Mouse (Mus musculus) heart, embryonic 13.5 days (tissue): Measurements from ENCODE around the gene Mtmr14. TPM values are rescaled to one million over a fixed set of nuclear protein-coding genes. Genes with fewer than 3 reads are reported as not detected.

Source experiments
- ATAC-seq: fragments of 200-750 bp; cut with Nextera tagmentation; 2 replicates; pipeline ENCODE4 v1.8.0; 2017; ENCODE audit warnings: moderate TSS enrichment; ENCODE audit not compliant: insufficient number of reproducible peaks, low FRiP score, low TSS enrichment; ENCODE audit errors: extremely low read depth
- H3K27ac ChIP-seq: fragments of 300-500 bp; sonication (generic); replicated peaks from 2 replicates; pipeline ENCODE4 v1.5.1; 2015; ENCODE audit warnings: moderate library complexity, mild to moderate bottlenecking, inconsistent platforms
- H3K27me3 ChIP-seq: fragments of 300-500 bp; sonication (generic); replicated peaks from 2 replicates; pipeline ENCODE4 v1.6.1; 2015; ENCODE audit warnings: mild to moderate bottlenecking, inconsistent platforms
- H3K36me3 ChIP-seq: fragments of 300-500 bp; sonication (generic); 2 replicates; pipeline ENCODE4 v1.6.1; 2015; ENCODE audit warnings: mild to moderate bottlenecking, inconsistent platforms
- H3K4me1 ChIP-seq: fragments of 300-500 bp; sonication (generic); 2 replicates; pipeline ENCODE4 v1.6.1; 2015; ENCODE audit warnings: inconsistent platforms
- H3K4me2 ChIP-seq: fragments of 300-500 bp; sonication (generic); 2 replicates; pipeline ENCODE4 v1.6.1; 2015; ENCODE audit warnings: inconsistent platforms, mild to moderate bottlenecking, moderate library complexity
- H3K4me3 ChIP-seq: fragments of 300-500 bp; sonication (generic); 2 replicates; pipeline ENCODE4 v1.5.1; 2015; ENCODE audit warnings: moderate library complexity, mild to moderate bottlenecking, inconsistent platforms
- H3K9ac ChIP-seq: fragments of 300-500 bp; sonication (generic); 2 replicates; pipeline ENCODE4 v1.6.1; 2015; ENCODE audit warnings: inconsistent platforms, mild to moderate bottlenecking, moderate library complexity
- H3K9me3 ChIP-seq: fragments of 300-500 bp; sonication (generic); 2 replicates; pipeline ENCODE4 v1.6.1; 2016; ENCODE audit warnings: inconsistent platforms
- WGBS: fragments of 180-500 bp; shearing (Covaris S2); methylation state at CpG from one replicate; pipeline ENCODE4 v1.1.7; 2015; ENCODE audit warnings: mixed read lengths; 5-methylcytosine and 5-hydroxymethylcytosine counted together
- polyA plus RNA-seq: library from polyadenylated mRNA; unstranded; fragments of >200 nt; fragmentation: Nextera tagmentation; extraction: Ambion mirVana; gene quantifications from 2 replicates; pipeline ENCODE4 v1.2.1, GENCODE M21; 2015

The Mtmr14 gene
- polyA plus RNA-seq, 1 experiment from 2014 or later = 23.6 TPM

DNA sequence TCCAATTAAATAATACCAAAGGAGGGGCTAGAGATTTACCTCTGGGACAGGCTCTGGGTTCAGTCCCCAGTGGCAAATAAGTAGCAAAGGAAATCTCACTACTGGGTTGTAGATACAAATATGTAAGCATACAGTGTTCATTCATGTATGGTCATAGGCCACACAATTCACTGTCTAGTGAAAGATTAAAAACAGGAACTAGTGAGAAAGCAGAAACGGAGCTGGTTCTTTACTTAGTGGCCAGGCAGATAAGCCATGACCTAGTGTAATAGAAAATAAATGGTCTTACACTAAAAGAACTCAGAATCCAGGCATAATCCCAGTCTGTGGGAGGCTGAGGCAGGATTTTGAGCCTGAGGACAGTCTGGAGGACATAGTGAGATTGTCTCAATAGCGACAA lies 7.9 kb downstream of the Mtmr14 start:
- 81% methylated on average over 2 of the region's 2 CpGs for WGBS

GRCm38 (mm10) chr6:113250786-113251185 lies 13.1 kb downstream of the Mtmr14 start:
- no peak overlapping the region for H3K4me2 ChIP-seq
- WGBS = 56% methylated on average over 5 of the region's 5 CpGs
- no peak for ATAC-seq
- H3K27ac ChIP-seq = no peak overlapping the region
- no peaks in the 10 kb centered on the region for H3K27me3 ChIP-seq
- peaks cover 65% of the 10 kb centered on the region for H3K36me3 ChIP-seq
- H3K9me3 ChIP-seq = no peaks in the 10 kb centered on the region
- H3K9ac ChIP-seq = no peak overlapping the region
- H3K4me1 ChIP-seq = peaks cover 8% of the 10 kb centered on the region
- H3K4me3 ChIP-seq = no peak overlapping the region

More for the DNA sequence above, 7.9 kb downstream of the Mtmr14 start:
- Histone ChIP-seq H3K36me3 (peaks cover 51% of the 10 kb centered on the region), H3K27ac (no peak overlapping the region), H3K9me3 (no peaks in the 10 kb centered on the region), H3K4me1 (no peaks in the 10 kb centered on the region), H3K4me2 (no peak overlapping the region), H3K27me3 (no peaks in the 10 kb centered on the region), H3K4me3 (no peak overlapping the region), H3K9ac (no peak overlapping the region)
- ATAC-seq = no peak

GRCm38 (mm10) chr6:113251921-113252320 lies 14.3 kb downstream of the Mtmr14 start:
- H3K36me3 ChIP-seq = peaks cover 70% of the 10 kb centered on the region
- H3K4me3 ChIP-seq = no peak overlapping the region

DNA sequence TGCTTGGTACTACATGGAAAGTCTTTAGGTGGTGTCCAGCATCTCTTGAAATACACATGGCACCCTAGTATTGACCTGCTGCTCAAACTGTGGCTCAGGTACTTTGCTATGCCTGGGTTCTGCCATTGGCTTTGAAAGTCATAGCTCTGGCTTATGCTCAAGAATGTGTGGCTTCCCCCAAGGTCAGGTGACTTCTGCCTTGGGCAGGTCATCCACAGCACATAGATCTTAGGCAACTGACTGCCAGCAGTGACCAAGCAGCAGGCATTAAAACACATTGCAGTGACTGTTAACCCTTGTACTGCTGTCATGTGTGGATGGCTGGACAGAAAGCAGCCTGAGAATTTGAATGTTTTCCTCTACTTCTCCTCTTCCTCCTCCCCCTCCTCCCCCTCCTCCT lies 17.3 kb downstream of the Mtmr14 start:
- no peak for ATAC-seq
- H3K9ac ChIP-seq = no peak overlapping the region
- H3K27me3 ChIP-seq = no peaks in the 10 kb centered on the region
- no peak overlapping the region for H3K4me2 ChIP-seq
- H3K4me1 ChIP-seq = peaks cover 8% of the 10 kb centered on the region
- H3K27ac ChIP-seq = no peak overlapping the region
- no peaks in the 10 kb centered on the region for H3K9me3 ChIP-seq
- H3K4me3 ChIP-seq = no peak overlapping the region
- peaks cover 92% of the 10 kb centered on the region for H3K36me3 ChIP-seq

More at GRCm38 (mm10) chr6:113251921-113252320, 14.3 kb downstream of the Mtmr14 start:
- Histone ChIP-seq H3K9me3 (no peaks in the 10 kb centered on the region), H3K4me2 (no peak overlapping the region), H3K9ac (no peak overlapping the region), H3K27ac (no peak overlapping the region), H3K4me1 (peaks cover 8% of the 10 kb centered on the region), H3K27me3 (no peaks in the 10 kb centered on the region)
- ATAC-seq = no peak

DNA sequence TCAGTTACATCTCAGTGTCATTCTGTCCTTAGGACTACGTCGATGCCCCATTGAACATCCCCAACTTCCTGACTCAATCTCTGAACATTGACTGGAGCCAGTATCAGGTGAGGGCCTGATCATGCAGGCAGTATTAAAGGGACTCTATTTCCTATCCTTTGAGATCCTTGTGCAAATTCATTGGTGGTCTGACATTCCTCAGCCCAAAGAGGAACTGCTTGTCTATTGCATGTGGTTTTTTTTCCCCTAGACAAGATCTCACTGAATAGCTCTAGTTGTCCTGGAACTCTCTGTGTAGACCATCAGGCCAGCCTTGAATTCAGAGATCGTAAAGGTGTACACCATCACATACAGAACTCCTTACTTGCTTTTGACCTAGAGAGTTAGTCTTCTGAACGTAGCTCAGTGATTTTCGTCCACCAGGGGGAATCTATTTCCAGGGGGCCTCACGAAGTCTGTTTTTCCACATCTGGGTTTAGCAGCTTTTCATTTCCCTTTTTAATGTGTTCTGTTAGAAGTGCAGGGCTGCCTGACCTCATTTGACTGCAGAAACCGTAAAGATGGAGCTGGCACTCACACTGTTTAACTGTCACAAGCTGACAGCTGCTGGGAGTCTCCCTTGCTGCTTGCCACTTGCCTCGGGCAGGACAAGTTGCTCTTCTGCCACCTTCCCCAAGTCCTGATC lies 23.7 kb downstream of the Mtmr14 start:
- Histone ChIP-seq H3K36me3 (peaks cover 97% of the 10 kb centered on the region), H3K9me3 (no peaks in the 10 kb centered on the region), H3K4me2 (no peak overlapping the region), H3K27ac (no peak overlapping the region), H3K4me3 (no peak overlapping the region), H3K27me3 (no peaks in the 10 kb centered on the region), H3K9ac (no peak overlapping the region), H3K4me1 (no peaks in the 10 kb centered on the region)
- no peak for ATAC-seq
- 76% methylated on average over 8 of the region's 8 CpGs for WGBS

- Histone ChIP-seq H3K4me2 (no peak overlapping the region), H3K9ac (no peak overlapping the region), H3K27me3 (no peaks in the 10 kb centered on the region), H3K4me3 (no peak overlapping the region), H3K9me3 (no peaks in the 10 kb centered on the region), H3K36me3 (peaks cover 99% of the 10 kb centered on the region), H3K4me1 (peaks cover 11% of the 10 kb centered on the region; the same call in 1 of the 2 replicates), H3K27ac (no peak overlapping the region)
- no peak for ATAC-seq
- 86% methylated on average over 6 of the region's 6 CpGs for whole genome bisulfite sequencing
Measured at GRCm38 (mm10) chr6:113263531-113263930, 25.9 kb downstream of the Mtmr14 start.

GRCm38 (mm10) chr6:113264429-113264828 lies 26.8 kb downstream of the Mtmr14 start:
- H3K4me3 ChIP-seq = no peak overlapping the region
- no peaks in the 10 kb centered on the region for H3K27me3 ChIP-seq
- WGBS = 81% methylated on average over 8 of the region's 8 CpGs
- no peak overlapping the region for H3K4me2 ChIP-seq
- no peak for ATAC-seq
- H3K9me3 ChIP-seq = no peaks in the 10 kb centered on the region
- H3K27ac ChIP-seq = no peak overlapping the region
- H3K9ac ChIP-seq = no peak overlapping the region
- peaks cover 11% of the 10 kb centered on the region; the same call in 1 of the 2 replicates for H3K4me1 ChIP-seq
- H3K36me3 ChIP-seq = peaks cover 100% of the 10 kb centered on the region

DNA sequence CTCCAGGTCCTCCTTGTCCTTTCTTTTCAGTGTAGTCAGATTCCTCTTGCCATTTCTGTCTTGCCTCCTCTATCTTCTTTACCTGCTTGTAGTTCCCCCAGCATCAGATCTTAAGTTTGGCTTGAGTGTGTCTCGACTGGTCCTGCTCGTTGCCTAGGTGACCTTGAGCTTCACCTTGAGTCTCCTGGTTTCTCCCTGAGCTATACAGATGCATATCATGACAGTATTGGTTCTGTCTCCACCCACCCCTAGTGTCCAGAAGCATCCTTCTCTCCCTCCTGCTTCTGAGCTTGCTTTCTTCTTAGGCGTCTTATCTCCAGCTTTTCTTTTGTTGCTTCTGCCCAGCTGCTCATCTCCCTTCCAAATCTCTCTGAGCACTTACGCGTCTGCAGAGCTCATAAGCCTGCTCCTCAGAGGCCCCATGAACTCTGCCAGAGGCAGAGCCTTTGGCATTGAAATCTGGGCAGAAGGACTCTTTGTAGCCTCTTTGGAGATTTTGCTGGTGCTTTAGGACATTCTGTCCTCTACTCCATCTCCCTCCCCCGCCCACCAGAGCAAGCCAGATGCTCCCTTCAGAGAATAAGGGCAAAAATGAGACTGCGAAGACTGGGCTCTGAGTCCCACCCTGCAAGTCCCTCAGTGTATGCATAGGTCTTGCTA lies 29.5 kb downstream of the Mtmr14 start:
- Histone ChIP-seq H3K4me1 (peaks cover 11% of the 10 kb centered on the region; the same call in 1 of the 2 replicates), H3K9me3 (no peaks in the 10 kb centered on the region), H3K27me3 (no peaks in the 10 kb centered on the region), H3K9ac (no peak overlapping the region), H3K4me2 (no peak overlapping the region), H3K4me3 (no peak overlapping the region), H3K27ac (0 out of 2 replicates have a peak overlapping the region, but pooled peaks have one; percentile 3), H3K36me3 (peaks cover 100% of the 10 kb centered on the region)
- no peak for ATAC-seq
- WGBS = 66% methylated on average over 7 of the region's 7 CpGs

- Histone ChIP-seq H3K4me1 (peaks cover 11% of the 10 kb centered on the region; the same call in 1 of the 2 replicates), H3K4me2 (no peak overlapping the region), H3K9me3 (no peaks in the 10 kb centered on the region), H3K4me3 (no peak overlapping the region), H3K36me3 (peaks cover 100% of the 10 kb centered on the region), H3K27me3 (no peaks in the 10 kb centered on the region), H3K9ac (0 out of 2 replicates have a peak overlapping the region, but pooled peaks have one; percentile 19), H3K27ac (0 out of 2 replicates have a peak overlapping the region, but pooled peaks have one; percentile 3)
- ATAC-seq = no peak
- WGBS = 50% methylated on average over 1 of the region's 1 CpGs
Measured at GRCm38 (mm10) chr6:113267988-113268387, 30.3 kb downstream of the Mtmr14 start.

DNA sequence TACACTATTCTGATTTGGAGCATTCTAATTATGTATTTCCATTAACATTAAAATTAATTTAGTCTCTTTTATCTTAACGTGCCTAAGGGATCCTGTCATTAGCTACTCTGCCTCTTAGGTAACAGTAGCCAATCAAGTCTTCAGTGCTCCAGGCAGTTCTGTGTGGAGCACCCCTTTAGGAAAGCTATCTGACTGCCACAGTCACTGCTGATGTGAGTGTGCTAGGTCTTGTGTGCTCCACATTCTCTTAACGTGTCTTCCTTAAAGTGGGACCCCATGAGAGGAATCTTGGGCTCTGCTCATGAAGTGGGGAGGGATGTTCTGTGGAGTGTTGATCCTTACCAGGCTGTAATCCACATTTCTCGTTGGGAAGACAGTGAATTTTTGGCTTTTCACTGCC lies 34.7 kb downstream of the Mtmr14 start:
- Histone ChIP-seq H3K9me3 (no peaks in the 10 kb centered on the region), H3K36me3 (peaks cover 90% of the 10 kb centered on the region), H3K4me3 (no peak overlapping the region), H3K4me2 (no peak overlapping the region), H3K4me1 (peaks cover 7% of the 10 kb centered on the region; the same call in 1 of the 2 replicates), H3K9ac (no peak overlapping the region), H3K27ac (no peak overlapping the region), H3K27me3 (no peaks in the 10 kb centered on the region)
- no peak for ATAC-seq
- 79% methylated on average over 3 of the region's 3 CpGs for WGBS

DNA sequence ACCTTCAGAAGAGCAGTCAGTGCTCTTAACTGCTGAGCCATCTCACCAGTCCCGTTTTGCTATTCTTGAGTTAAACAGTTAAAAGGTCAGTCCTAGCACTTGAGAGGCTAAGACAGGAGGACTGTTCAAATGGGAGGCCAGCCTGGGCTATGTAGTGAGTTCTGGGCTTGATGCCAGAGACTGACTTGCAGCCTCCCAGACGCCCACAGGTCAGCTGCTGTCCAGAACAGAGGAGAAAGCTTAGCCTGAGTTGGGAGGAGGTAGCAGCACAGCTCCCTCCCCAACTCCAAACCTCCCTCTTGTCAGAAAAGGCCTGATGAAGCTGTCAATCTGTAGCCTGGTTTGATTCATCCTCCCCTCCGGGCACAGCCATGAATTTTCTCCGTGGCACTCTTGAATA lies 39.2 kb downstream of the Mtmr14 start:
- H3K4me2 ChIP-seq = no peak overlapping the region
- H3K4me1 ChIP-seq = no peaks in the 10 kb centered on the region
- H3K27ac ChIP-seq = no peak overlapping the region
- H3K9me3 ChIP-seq = no peaks in the 10 kb centered on the region
- 49% methylated on average over 4 of the region's 4 CpGs for WGBS
- peaks cover 71% of the 10 kb centered on the region for H3K36me3 ChIP-seq
- H3K9ac ChIP-seq = no peak overlapping the region
- no peak overlapping the region for H3K4me3 ChIP-seq
- peaks cover 8% of the 10 kb centered on the region for H3K27me3 ChIP-seq
- ATAC-seq = no peak

- ATAC-seq = no peak
- H3K36me3 ChIP-seq = peaks cover 28% of the 10 kb centered on the region
- H3K4me1 ChIP-seq = peaks cover 7% of the 10 kb centered on the region
Measured at GRCm38 (mm10) chr6:113281676-113282075, 44.0 kb downstream of the Mtmr14 start.

More at GRCm38 (mm10) chr6:113281676-113282075, 44.0 kb downstream of the Mtmr14 start:
- WGBS = 46% methylated on average over 6 of the region's 6 CpGs
- H3K27me3 ChIP-seq = peaks cover 54% of the 10 kb centered on the region
- H3K4me2 ChIP-seq = no peak overlapping the region
- no peak overlapping the region for H3K27ac ChIP-seq
- no peak overlapping the region for H3K4me3 ChIP-seq
- no peak overlapping the region for H3K9ac ChIP-seq
- no peaks in the 10 kb centered on the region for H3K9me3 ChIP-seq
